Mouse (Mus musculus): ENCODE measurements around the gene Cfap74.

DNA sequence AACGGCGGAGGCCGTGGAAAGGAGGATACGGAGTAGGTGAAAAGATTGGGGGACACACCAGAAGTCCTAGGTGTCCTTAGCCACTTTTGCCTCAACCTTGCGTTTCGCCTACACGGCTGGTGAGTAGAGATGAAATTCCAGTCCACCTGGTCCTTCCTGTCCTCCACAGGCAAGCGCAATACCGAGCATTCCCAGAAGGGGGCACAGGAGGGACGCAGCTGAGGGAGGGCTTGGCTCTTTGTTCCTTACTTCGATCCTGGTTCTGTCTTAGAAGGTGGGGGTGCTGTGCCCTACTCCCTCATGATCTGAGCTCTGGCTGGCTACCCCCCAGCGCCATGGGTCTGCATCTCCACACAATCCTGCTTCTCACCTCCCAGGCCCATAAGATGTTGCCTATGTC, 40.3 kb upstream of the Cfap74 start:
- peak; percentile 83 for TF ChIP-seq CTCF (IDR thresholded peaks at IDR 0.05; ENCODE audit: low read depth)
- no peak for TF ChIP-seq EP300 (optimal IDR thresholded peaks at IDR 0.05)
